Mouse (Mus musculus) cerebellum, postnatal 25 days (tissue): ENCODE results near the gene Zdhhc3.
A peak's percentile ranks its signal among the peaks of the same experiment; 100 is the strongest.

Source experiments
- DNase-seq, 2 experiments: peaks; one replicate each; pipeline ENCODE4 v3.0.0; 2021; ENCODE audit warnings: mixed read lengths in 2 of 2

Gene Zdhhc3

GRCm38 (mm10) chr9:123112805-123113521 lies at the start of gene Zdhhc3, which contains the start of gene Exosc7:
Gene Zdhhc3, minus strand, starts transcription at chr9:123113205.
Gene Exosc7, plus strand, starts transcription at chr9:123113215.
- peak; percentile 95 for DNase-seq

GRCm38 (mm10) chr9:123161792-123162191 lies 48.8 kb upstream of the Zdhhc3 start:
- DNase-seq = no peak

GRCm38 (mm10) chr9:123159330-123159729 lies 46.3 kb upstream of the Zdhhc3 start:
- peak; percentile 22 to 48 for DNase-seq

DNA sequence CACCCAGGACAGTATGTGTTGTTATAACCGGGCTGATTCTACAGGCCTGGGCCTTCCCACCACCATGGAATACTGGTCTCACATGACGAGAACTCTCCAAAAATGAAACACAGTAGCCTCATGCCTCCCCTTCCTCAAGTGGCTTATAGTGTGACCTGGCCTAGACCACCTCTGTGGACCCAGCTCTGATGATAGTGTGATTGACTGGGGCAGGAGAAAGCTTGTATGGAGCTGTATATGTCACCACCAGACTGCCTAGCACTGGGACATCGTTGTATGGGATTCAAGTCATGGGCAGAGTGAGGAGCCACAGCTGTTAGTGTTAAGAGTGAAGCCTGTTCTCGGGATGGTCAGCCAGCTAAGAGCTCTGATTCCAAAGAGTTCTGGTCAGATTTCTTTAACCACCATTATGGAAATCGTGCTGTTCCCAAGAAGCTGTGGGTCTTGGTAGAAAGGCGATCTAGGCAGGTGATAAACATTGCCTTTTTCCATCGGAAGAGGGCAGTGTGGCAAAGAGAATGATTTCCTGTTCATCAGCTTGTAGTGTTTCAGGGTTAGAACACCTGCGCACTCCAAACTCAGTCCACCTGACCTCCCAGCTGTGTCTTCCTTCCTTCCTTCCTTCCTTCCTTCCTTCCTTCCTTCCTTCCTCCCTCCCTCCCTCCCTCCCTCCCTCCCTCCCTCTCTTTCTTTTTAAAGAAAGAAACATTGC lies 45.3 kb upstream of the Zdhhc3 start:
- DNase-seq = peak; percentile 28 to 59

GRCm38 (mm10) chr9:123157699-123158098 lies 44.7 kb upstream of the Zdhhc3 start:
- DNase-seq = no peak

GRCm38 (mm10) chr9:123156910-123157361 lies 43.9 kb upstream of the Zdhhc3 start:
- DNase-seq = peak; percentile 20 to 42

GRCm38 (mm10) chr9:123153121-123153520 lies 40.1 kb upstream of the Zdhhc3 start:
- no peak for DNase-seq

DNA sequence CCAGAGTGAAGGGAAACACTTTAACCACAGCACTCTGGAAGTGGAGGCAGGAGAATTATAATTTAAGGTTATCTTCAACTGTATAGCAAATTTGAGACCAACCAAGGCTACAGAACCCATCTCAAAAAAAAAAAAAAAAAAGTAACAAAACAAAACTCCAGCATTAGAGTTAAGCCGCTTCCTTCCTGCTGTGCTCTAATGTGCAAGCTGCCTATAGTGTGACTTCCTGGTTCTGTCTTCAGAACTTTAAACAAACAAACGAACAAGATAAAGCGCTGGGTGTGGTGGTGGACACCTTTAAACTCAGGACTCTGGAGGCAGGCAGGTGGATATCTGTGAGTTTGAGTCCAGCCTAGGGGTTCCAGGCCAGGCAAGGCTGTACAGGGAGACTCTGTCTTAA lies 39.0 kb upstream of the Zdhhc3 start:
- DNase-seq = no peak

DNA sequence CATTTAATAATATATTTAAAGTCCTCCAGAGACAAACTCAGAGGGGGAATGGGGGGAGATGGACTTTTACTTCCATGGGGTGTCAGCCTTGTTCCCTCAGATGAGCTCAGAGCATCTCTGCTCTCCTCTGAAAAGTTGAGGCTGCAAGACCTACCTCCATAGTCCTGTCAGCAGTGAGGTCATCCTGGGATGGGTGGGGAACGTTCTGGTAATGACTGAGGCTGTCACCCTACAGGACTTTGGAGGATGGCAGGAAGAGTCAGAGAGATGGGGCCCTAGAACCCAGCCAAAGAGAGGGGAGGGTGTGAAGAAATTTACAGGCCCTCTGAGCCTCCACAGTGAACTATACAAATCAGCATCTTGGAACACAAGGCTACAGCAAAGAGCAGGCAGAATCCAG lies 38.6 kb upstream of the Zdhhc3 start:
- DNase-seq = no peak

DNA sequence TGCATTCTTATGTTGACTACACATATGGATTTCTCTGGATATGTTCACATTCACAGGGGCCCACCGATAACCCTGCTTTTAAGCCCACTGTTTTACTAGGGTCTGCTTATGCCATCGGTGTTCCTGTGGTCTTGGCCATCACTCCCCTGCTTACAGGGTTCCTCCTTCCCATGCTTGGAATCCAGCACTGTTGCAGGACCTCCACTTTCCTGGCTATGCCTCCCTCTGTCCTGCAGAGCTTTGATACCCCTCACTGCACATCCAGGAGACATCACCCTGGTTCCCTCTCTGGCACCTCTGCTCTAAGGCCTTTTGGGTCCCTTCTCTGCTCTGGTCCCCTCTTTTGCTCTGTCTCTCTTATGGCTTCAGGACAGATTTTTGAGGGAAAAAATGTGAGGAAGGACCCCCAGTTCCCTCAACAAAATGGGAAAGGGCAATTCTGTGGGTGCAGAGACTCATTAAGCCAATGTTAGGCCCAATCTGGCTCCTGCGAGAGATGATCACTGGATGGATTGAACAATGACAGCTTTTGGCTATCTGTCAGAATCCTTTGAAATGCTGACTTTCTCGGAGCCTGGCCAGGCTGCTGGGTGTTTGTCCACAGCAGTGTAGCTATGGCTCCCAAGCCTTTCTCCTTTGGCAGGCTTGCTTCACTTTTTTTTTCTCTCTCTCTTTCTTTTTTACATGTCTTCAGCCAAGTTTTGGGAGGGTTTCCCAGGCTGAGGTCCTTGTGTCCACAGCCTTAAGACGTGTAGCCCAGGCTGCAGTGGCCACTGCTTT lies 37.4 kb upstream of the Zdhhc3 start, which contains the start of gene Clec3b:
Clec3b (plus strand) TSS at position 706 of the 780 bp plus-strand sequence.
- peak in 1 of 2 experiments; percentile 25 for DNase-seq

GRCm38 (mm10) chr9:123148430-123148829 lies 35.4 kb upstream of the Zdhhc3 start:
- no peak for DNase-seq

- DNase-seq = no peak
Measured at GRCm38 (mm10) chr9:123139887-123140614, 27.0 kb upstream of the Zdhhc3 start.

DNA sequence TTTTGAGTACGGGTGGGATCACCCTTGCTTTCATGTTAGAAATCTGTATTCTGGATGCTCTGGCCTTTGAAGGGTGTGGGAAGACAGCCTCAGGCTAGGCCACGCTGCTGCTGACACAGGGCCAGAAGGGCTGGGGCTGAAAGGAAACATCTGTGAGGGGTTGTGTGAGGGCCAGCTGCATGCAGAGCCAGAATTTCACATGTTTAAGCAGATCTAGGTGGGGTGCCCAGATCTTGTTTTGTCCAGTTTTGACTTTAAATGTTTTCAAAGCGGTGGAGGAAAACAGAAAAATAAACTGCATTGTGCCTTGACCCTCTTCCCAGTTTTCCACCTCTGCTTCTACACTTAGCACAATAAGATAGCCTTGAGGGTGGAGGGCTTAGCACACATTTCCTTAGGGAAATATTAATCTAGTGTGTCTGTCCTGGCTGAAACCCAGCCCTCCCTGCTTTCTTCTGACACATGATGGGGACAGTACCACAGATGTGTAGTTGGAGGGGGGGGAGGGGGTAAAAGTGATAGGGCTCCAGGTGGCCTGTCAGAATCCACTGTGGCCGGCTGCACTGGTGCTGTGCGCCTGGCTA lies 26.0 kb upstream of the Zdhhc3 start:
- DNase-seq = no peak

- DNase-seq = no peak
Measured at GRCm38 (mm10) chr9:123136953-123137682, 24.1 kb upstream of the Zdhhc3 start.

GRCm38 (mm10) chr9:123132994-123133393 lies 20.0 kb upstream of the Zdhhc3 start:
- no peak for DNase-seq

GRCm38 (mm10) chr9:123127663-123128062 lies 14.7 kb upstream of the Zdhhc3 start:
- no peak for DNase-seq

DNA sequence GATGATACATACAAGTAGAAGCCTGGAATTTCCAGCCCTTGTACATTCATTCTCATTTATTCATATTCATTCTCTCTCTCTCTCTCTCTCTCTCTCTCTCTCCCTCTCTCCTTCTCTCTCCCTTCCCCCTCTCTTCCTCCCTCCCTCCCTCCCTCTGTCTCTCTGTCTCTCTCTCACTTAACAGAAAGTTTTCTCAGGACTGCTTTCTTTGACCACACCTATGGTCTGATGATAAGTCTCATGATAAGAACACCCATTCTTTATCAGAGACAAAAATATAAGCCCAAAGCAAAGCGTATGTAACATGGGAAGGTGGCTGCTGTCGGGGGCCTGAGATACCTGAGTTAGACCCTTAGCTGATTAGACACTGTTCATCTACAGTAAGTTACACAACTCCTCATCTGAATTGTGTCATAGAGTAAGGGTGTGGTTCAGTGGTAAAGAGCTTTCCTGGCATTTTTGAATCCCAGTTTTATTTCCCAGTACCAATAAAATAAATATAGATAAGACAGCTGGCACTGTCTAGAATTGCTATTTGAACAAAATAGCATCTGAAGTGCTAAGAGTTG lies 11.5 kb upstream of the Zdhhc3 start:
- no peak for DNase-seq

DNA sequence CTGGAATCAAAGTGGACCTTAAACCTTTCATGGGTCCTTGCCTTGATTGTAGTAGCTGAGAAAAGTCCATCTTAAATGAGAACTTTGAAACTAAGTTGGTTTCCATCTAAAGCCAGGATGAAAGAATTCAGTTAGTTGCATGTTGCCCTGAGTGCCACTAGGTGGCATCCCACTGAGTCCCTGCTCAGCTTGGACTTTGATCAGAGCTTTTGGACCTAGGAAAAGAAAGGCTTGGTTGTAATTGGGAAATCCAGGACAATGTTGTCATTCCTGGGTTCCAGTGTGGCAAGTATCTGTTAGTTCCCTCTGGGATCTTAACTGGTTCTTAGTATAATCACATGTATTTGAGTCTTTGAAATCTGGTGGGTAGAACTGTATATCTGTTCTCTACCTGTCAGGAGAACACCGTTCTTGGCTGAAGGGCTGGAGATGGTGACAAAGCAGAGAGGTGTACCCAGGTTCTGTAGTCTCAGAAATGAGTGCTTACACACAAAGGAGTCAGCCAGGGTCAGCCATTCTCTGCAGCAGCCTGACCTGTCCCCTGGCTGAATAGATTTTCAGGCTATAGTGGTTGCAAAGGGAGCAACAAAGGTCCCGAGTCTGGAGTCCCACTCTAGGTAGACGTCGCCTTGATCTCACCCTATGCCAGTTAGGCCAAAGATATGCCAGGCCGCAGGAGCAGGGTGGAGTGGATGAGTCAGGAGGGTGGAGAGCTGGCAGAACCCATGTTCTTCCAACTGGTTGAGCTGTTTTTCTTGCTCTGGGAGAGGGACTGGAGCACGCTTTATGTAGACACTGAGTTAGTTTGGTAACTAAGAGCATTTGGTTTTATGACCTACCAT lies 10.8 kb upstream of the Zdhhc3 start:
- DNase-seq = peak in 1 of 2 experiments; percentile 22

DNA sequence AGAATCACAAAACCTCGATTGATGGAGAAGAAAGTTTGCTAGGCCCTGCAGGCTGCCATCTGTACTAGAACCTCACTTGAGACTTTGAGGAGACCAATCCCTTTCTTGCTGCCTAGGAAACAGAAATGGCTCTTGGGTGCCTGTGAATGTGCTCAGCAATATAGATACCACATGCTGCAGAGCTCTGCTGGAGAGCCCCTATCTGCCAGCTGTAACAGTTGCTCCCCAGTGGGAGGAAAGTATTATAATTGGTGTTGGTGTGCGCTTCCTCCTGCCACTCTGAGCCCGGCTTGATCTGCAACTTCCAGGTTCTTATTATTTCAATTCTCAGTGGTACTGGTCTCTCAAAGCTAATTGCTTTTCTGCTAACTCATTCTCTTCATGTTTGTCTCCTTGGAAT lies 10.0 kb upstream of the Zdhhc3 start:
- DNase-seq = no peak

DNA sequence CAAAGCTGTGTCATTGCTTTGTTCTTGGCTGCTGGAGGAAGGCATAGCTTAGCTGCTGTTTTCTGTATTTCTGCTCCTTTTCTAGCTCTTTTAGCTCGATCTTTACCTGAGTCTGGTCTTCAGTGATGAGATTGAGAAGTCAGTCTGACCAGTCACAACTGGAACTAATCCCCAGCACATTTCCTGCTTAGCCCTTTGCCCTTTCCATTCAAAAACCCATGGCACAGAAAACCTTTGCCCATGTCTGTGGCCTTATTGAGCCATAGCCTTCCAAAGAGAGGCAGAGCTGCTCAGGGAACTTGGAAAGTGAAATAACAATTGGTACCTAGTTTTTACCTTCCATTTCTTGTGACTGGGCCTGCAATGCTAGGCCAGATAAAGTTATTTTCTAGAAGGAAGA lies 2.6 kb upstream of the Zdhhc3 start:
- DNase-seq = no peak
